Mouse (Mus musculus): ENCODE measurements at regions not wholly inside any gene's neighbourhood (a gene's known extent, or its start where the extent isn't known, plus 50 kb on each side); places are given as distances from the start of the nearest gene placed in this dataset.

DNA sequence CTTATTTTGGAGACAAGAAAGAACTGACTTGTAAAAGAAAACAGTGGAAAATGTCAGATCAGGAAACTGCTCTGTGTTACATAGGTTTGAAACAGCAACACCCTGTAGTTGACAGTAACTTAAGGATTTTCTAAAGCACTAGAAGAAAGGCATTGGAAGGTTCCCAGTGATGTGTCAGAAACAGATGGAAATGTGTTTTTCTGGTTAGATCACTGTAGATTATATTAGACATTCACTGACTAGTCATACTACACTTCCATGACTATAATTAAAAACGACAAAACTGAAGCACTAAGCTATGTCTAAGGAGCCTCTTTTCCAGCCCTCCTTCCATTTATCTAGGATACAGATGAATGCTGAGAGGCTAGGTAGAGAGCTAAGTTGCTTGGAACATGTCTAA, 59.1 kb upstream of the Apob start:
- H3K4me3 ChIP-seq (ENCODE audit: low read depth, low read length): no peak overlapping the region
- H3K36me3 ChIP-seq (ENCODE audit: control insufficient read depth, insufficient read depth, low read length): no peaks in the 10 kb centered on the region
- no peak overlapping the region for H3K27ac ChIP-seq (ENCODE audit: low read depth, low read length)
- 88% methylated on average over 1 of the region's 1 CpGs for WGBS
- DNase-seq (ENCODE audit: low spot score) (no peak), ATAC-seq (ENCODE audit: insufficient read depth, low FRiP score, low TSS enrichment) (no peak)
- H3K4me2 ChIP-seq (ENCODE audit: low read depth): no peak overlapping the region
- H3K27me3 ChIP-seq (ENCODE audit: control insufficient read depth, insufficient read depth, low read length): no peaks in the 10 kb centered on the region
- no peaks in the 10 kb centered on the region for H3K4me1 ChIP-seq (ENCODE audit: control insufficient read depth, insufficient read depth, low read length)
- no peak overlapping the region for H3K9ac ChIP-seq (ENCODE audit: low read length)
- no peaks in the 10 kb centered on the region for H3K9me3 ChIP-seq (ENCODE audit: control insufficient read depth, low read length)

DNA sequence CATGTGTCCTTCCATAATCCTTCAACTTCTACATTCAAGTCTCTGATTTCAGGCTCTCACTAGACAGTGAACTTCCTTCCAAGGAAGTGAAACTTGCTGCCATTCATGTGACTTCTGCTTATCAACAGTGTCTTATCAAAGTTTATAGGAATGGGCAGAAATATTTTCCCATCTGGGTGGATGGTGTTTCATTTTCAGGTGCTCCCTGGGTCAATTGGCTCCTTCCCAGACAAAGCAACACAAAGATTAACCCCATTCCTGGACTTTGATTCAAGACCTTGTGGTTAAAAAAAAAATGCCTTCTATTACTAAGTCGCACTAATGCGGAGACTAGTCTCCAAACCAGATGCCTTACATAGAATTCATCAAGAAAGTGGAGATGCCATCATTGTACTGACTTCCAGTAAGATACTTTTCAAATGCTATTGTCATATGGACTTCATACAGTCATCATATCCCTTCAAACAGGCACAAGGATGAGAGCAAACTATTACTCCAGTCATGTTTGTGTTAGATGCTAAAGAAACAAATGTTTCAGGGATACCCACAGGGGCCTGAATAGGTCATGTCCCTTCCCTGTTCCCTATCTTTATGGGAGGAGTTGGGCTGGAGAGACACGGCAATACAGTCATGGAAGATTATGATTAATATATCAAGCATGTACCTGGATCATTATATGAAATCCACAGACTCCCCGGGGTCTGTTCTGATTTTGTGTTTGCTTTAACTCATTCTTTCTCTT, 58.3 kb upstream of the Apob start:
- Histone ChIP-seq H3K27me3 (ENCODE audit: control insufficient read depth, insufficient read depth, low read length) (no peaks in the 10 kb centered on the region), H3K4me2 (ENCODE audit: low read depth) (no peak overlapping the region), H3K27ac (ENCODE audit: low read depth, low read length) (no peak overlapping the region), H3K9me3 (ENCODE audit: control insufficient read depth, low read length) (no peaks in the 10 kb centered on the region), H3K4me3 (ENCODE audit: low read depth, low read length) (no peak overlapping the region), H3K9ac (ENCODE audit: low read length) (no peak overlapping the region), H3K4me1 (ENCODE audit: control insufficient read depth, insufficient read depth, low read length) (no peaks in the 10 kb centered on the region), H3K36me3 (ENCODE audit: control insufficient read depth, insufficient read depth, low read length) (no peaks in the 10 kb centered on the region)
- no peak for ATAC-seq (ENCODE audit: insufficient read depth, low FRiP score, low TSS enrichment)
- 95% methylated on average over 4 of the region's 4 CpGs for WGBS
- DNase-seq (ENCODE audit: low spot score): no peak

DNA sequence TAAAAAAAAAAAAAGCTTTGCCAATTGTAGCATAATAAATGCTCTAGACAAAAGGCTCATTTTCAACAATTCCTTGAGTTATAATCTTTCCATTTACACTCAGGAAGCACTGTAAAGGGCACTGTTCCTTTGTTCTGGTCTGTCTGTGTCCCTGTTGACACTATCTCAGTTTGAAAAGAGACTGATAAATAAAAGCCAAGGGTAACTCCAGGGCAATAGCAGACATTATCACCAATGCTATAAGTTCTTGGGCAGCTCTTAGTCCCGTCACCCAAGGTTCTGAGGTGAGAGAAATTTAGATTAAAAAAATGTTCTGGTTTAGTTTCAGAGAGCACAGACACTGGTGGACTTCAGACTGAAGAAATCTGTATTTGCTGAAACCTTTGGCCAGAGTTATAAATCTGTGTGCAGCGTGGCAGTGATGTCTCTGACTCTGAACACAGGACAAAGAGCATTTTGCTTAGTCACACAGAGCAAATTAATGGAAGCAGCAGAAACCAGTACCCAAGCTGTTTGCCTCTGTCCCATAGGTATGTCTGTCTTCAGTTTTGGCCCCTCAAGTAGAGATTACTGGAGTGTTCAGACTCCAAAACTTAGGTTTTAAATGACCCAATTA, 57.6 kb upstream of the Apob start:
- 78% methylated on average over 2 of the region's 2 CpGs for WGBS
- ATAC-seq (ENCODE audit: insufficient read depth, low FRiP score, low TSS enrichment) (no peak), DNase-seq (ENCODE audit: low spot score) (no peak)
- no peak overlapping the region for H3K4me3 ChIP-seq (ENCODE audit: low read depth, low read length)
- H3K36me3 ChIP-seq (ENCODE audit: control insufficient read depth, insufficient read depth, low read length): no peaks in the 10 kb centered on the region
- H3K27me3 ChIP-seq (ENCODE audit: control insufficient read depth, insufficient read depth, low read length): no peaks in the 10 kb centered on the region
- H3K9me3 ChIP-seq (ENCODE audit: control insufficient read depth, low read length): no peaks in the 10 kb centered on the region
- H3K4me2 ChIP-seq (ENCODE audit: low read depth): no peak overlapping the region
- no peak overlapping the region for H3K27ac ChIP-seq (ENCODE audit: low read depth, low read length)
- no peaks in the 10 kb centered on the region for H3K4me1 ChIP-seq (ENCODE audit: control insufficient read depth, insufficient read depth, low read length)
- no peak overlapping the region for H3K9ac ChIP-seq (ENCODE audit: low read length)

DNA sequence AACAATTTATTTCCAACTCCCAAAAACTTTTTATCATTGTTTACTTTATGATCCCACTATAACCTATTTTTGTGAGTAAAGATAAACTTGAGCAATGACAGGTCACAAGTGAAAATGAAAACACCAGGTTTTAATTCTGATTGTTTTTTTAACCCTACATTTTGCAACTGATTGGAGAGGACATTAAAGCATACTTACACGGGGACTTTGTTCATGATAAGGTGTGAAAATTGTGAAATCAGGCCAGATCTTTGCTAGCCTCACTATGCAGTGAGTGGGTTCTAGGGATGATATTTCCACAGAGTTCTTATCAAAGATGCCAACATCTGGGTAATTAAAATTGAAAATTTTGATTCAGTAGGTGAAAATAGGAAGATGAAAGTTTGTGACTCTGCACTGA, 56.6 kb upstream of the Apob start:
- no peak for ATAC-seq (ENCODE audit: insufficient read depth, low FRiP score, low TSS enrichment)
- WGBS: 81% methylated on average over 1 of the region's 1 CpGs
- no peak overlapping the region for H3K4me3 ChIP-seq (ENCODE audit: low read depth, low read length)

More for the DNA sequence above, 56.6 kb upstream of the Apob start:
- no peak for DNase-seq (ENCODE audit: low spot score)
- Histone ChIP-seq H3K9ac (ENCODE audit: low read length) (no peak overlapping the region), H3K36me3 (ENCODE audit: control insufficient read depth, insufficient read depth, low read length) (no peaks in the 10 kb centered on the region), H3K4me1 (ENCODE audit: control insufficient read depth, insufficient read depth, low read length) (no peaks in the 10 kb centered on the region), H3K9me3 (ENCODE audit: control insufficient read depth, low read length) (no peaks in the 10 kb centered on the region), H3K4me2 (ENCODE audit: low read depth) (no peak overlapping the region), H3K27ac (ENCODE audit: low read depth, low read length) (no peak overlapping the region), H3K27me3 (ENCODE audit: control insufficient read depth, insufficient read depth, low read length) (no peaks in the 10 kb centered on the region)

All from neural tube, embryonic 11.5 days (tissue).